Mouse (Mus musculus): ENCODE data around the gene Ppp5c.

- TF ChIP-seq CTCF (IDR thresholded peaks at IDR 0.05; ENCODE audit: insufficient read depth, low read length) = peak; percentile 42; the same call in 1 of the 2 replicates
- no peak for TF ChIP-seq POLR2A (IDR thresholded peaks at IDR 0.05; ENCODE audit: borderline replicate concordance, extremely low read depth, low read depth, low read length)
Measured at GRCm38 (mm10) chr7:17026710-17027587, 775 bp downstream of the Ppp5c start.

Data from lung, adult 2 months (tissue).